Mouse (Mus musculus) stomach, postnatal 0 days (tissue): ENCODE measurements around the gene Ndufaf1. TPM values are rescaled to one million over a fixed set of nuclear protein-coding genes. Genes with fewer than 3 reads are reported as not detected.
"Not testable (repeated sequence)": the region's sequence is repeated elsewhere in the genome, so short reads cannot be mapped to it uniquely, and the experiment has no call there.

Experiments
- ATAC-seq: fragments of 200-750 bp; cut with Nextera tagmentation; 2 replicates; pipeline ENCODE4 v1.8.0; 2017; ENCODE audit not compliant: low FRiP score, low TSS enrichment
- DNase-seq: peaks from one replicate; pipeline ENCODE4 v3.0.0-alpha.2; 2016; ENCODE audit warnings: low spot score
- H3K27ac ChIP-seq: fragments of 300-500 bp; sonication (generic); replicated peaks from 2 replicates; pipeline ENCODE4 v1.5.1; 2014; ENCODE audit warnings: mild to moderate bottlenecking, control low read depth
- H3K27me3 ChIP-seq: fragments of 300-500 bp; sonication (generic); 2 replicates; pipeline ENCODE4 v1.6.1; 2014; ENCODE audit warnings: low read length; ENCODE audit not compliant: control insufficient read depth, insufficient read depth
- H3K36me3 ChIP-seq: fragments of 300-500 bp; sonication (generic); 2 replicates; pipeline ENCODE4 v1.6.1; 2014; ENCODE audit warnings: low read length, mixed read lengths; ENCODE audit not compliant: control insufficient read depth, insufficient read depth
- H3K4me1 ChIP-seq: fragments of 300-500 bp; sonication (generic); replicated peaks from 2 replicates; pipeline ENCODE4 v1.6.1; 2014; ENCODE audit warnings: antibody characterized with exemption; ENCODE audit not compliant: control insufficient read depth, insufficient read depth
- H3K4me2 ChIP-seq: fragments of 300-500 bp; sonication (generic); replicated peaks from 2 replicates; pipeline ENCODE4 v1.6.1; 2014; ENCODE audit warnings: low read depth, mild to moderate bottlenecking, control low read depth, moderate library complexity
- H3K4me3 ChIP-seq: fragments of 300-500 bp; sonication (generic); 2 replicates; pipeline ENCODE4 v1.5.1; 2014; ENCODE audit warnings: low read depth, low read length, control low read depth
- H3K9ac ChIP-seq: fragments of 300-500 bp; sonication (generic); 2 replicates; pipeline ENCODE4 v1.6.1; 2014; ENCODE audit warnings: mild to moderate bottlenecking, low read length, control low read depth, mixed read lengths
- H3K9me3 ChIP-seq: fragments of 300-500 bp; sonication (generic); 2 replicates; pipeline ENCODE4 v1.6.1; 2016; ENCODE audit warnings: low read length; ENCODE audit not compliant: control insufficient read depth
- CTCF ChIP-seq: IDR thresholded peaks from 2 replicates; pipeline ENCODE4 v1.5.1; 2016; ENCODE audit warnings: antibody characterized with exemption, low read depth, mild to moderate bottlenecking, moderate library complexity
- EP300 ChIP-seq: optimal IDR thresholded peaks from 2 replicates; pipeline ENCODE3; 2016; ENCODE audit warnings: antibody characterized with exemption
- WGBS: fragments of 180-500 bp; shearing (Covaris S2); extraction: QIAGEN DNeasy Blood & Tissue Kit; methylation state at CpG from one replicate; pipeline ENCODE4 v1.1.7; 2014; 5-methylcytosine and 5-hydroxymethylcytosine counted together
- polyA plus RNA-seq: library from polyadenylated mRNA; unstranded; fragments of >200 nt; fragmentation: Nextera tagmentation; extraction: Ambion mirVana; gene quantifications from 2 replicates; pipeline ENCODE4 v1.2.1, GENCODE M21; 2015

Gene Ndufaf1
- polyA plus RNA-seq, 1 experiment from 2014 or later = 28.0 TPM

- Histone ChIP-seq H3K4me3 (no peak overlapping the region), H3K27ac (no peak overlapping the region), H3K4me2 (no peak overlapping the region; the same call in 1 of the 2 replicates), H3K27me3 (no peaks in the 10 kb centered on the region), H3K4me1 (peaks cover 5% of the 10 kb centered on the region; the same call in 1 of the 2 replicates), H3K9me3 (no peaks in the 10 kb centered on the region), H3K9ac (0 out of 2 replicates have a peak overlapping the region, but pooled peaks have one; percentile 13), H3K36me3 (no peaks in the 10 kb centered on the region)
- TF ChIP-seq EP300 (no peak), CTCF (no peak)
- DNase-seq (no peak), ATAC-seq (no peak)
- 84% methylated on average over 2 of the region's 2 CpGs for WGBS
These were observed 41.3 kb downstream of the Ndufaf1 start for GRCm38 (mm10) chr2:119621302-119621701.

GRCm38 (mm10) chr2:119619002-119619401 lies 43.6 kb downstream of the Ndufaf1 start:
- H3K4me3 ChIP-seq = peak overlapping the region; percentile 75
- peak overlapping the region; percentile 76 for H3K4me2 ChIP-seq
- ATAC-seq, H3K4me1 ChIP-seq, H3K36me3 ChIP-seq, H3K27me3 ChIP-seq, H3K27ac ChIP-seq, H3K9me3 ChIP-seq, DNase-seq: not testable (repeated sequence)
- H3K9ac ChIP-seq = peak overlapping the region; percentile 50
- 5% methylated on average over 6 of the region's 6 CpGs for WGBS

GRCm38 (mm10) chr2:119618199-119618982 lies 44.2 kb downstream of the Ndufaf1 start, which contains the start of the genes Nusap1 and Oip5:
TSS of gene Nusap1 (plus strand) at chr2:119618298.
TSS of gene Oip5 (minus strand) at chr2:119618469.
- Histone ChIP-seq H3K36me3 (no peaks in the 10 kb centered on the region), H3K4me2 (peak within 1 kb of the TSS; percentile 88), H3K9ac (peak within 1 kb of the TSS; percentile 66), H3K27ac (peak within 1 kb of the TSS; percentile 74), H3K4me3 (peak within 1 kb of the TSS; percentile 75), H3K9me3 (no peaks in the 10 kb centered on the region), H3K4me1 (peaks cover 5% of the 10 kb centered on the region; the same call in 1 of the 2 replicates), H3K27me3 (no peaks in the 10 kb centered on the region)
- no peak for TF ChIP-seq CTCF
- no peak for TF ChIP-seq EP300
- under 1% methylated on average over 55 of the region's 55 CpGs for WGBS
- ATAC-seq (peak; percentile 100), DNase-seq (peak; percentile 95)

- no peak for DNase-seq
- H3K4me2 ChIP-seq = peak overlapping the region; percentile 88
- H3K36me3 ChIP-seq = no peaks in the 10 kb centered on the region
- WGBS = under 1% methylated on average over 13 of the region's 13 CpGs
- peak overlapping the region; percentile 66 for H3K9ac ChIP-seq
- no peaks in the 10 kb centered on the region for H3K27me3 ChIP-seq
- peak overlapping the region; percentile 75 for H3K4me3 ChIP-seq
- H3K4me1 ChIP-seq = peaks cover 5% of the 10 kb centered on the region; the same call in 1 of the 2 replicates
- TF ChIP-seq CTCF = no peak
- TF ChIP-seq EP300 = no peak
- H3K27ac ChIP-seq = peak overlapping the region; percentile 74
- no peak for ATAC-seq
- H3K9me3 ChIP-seq = no peaks in the 10 kb centered on the region
These were observed 44.8 kb downstream of the Ndufaf1 start for GRCm38 (mm10) chr2:119617841-119618198.

DNA sequence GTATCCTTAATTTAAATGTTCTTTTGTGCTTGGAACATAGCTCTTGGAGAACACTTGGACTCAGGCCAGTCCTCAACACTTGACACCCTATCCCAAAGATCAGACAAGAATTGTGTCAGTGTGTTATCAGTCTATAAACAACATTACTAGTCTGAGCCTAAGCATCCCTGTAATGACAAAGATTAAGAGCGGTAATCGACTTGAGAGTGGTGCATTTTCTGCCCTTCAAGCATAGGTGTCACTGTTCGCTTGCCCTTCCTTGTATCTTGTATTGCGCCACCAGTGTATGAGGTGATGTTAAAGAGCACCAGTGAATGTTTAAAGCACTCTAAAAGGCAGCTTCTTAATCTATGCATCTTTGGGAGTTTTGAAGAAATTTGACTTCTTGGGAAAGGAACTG lies 55.6 kb downstream of the Ndufaf1 start:
- WGBS = 85% methylated on average over 4 of the region's 4 CpGs
- Histone ChIP-seq H3K27ac (no peak overlapping the region), H3K27me3 (no peaks in the 10 kb centered on the region), H3K4me3 (no peak overlapping the region), H3K36me3 (peaks cover 3% of the 10 kb centered on the region; the same call in 1 of the 2 replicates), H3K9ac (no peak overlapping the region), H3K4me2 (no peak overlapping the region), H3K9me3 (no peaks in the 10 kb centered on the region), H3K4me1 (no peaks in the 10 kb centered on the region)
- no peak for TF ChIP-seq EP300
- peak; percentile 51 for TF ChIP-seq CTCF
- DNase-seq = no peak
- ATAC-seq = no peak

Other genes with a start within 250 kb of the Ndufaf1 start
- 1.9 and 2.0 TPM in 2 replicates for gene Ino80, start 185.1 kb downstream of the Ndufaf1 start, polyA plus RNA-seq
- gene Exd1, start 115.2 kb downstream of the Ndufaf1 start, polyA plus RNA-seq = 0.16 and 0.35 TPM in 2 replicates
- 127 and 134 TPM in 2 replicates for gene Chp1, start 115.1 kb downstream of the Ndufaf1 start, polyA plus RNA-seq
- gene Nusap1, start 44.5 kb downstream of the Ndufaf1 start, polyA plus RNA-seq = 17.6 and 23.7 TPM in 2 replicates
- 8.5 and 9.3 TPM in 2 replicates for gene Oip5, start 44.4 kb downstream of the Ndufaf1 start, polyA plus RNA-seq
- gene Rtf1, start 12.2 kb upstream of the Ndufaf1 start, polyA plus RNA-seq = 27.4 and 33.2 TPM in 2 replicates
- 9.8 and 12.1 TPM in 2 replicates for gene Itpka, start 79.5 kb upstream of the Ndufaf1 start, polyA plus RNA-seq
- gene Ltk, start 97.6 kb upstream of the Ndufaf1 start, polyA plus RNA-seq = 2.2 and 2.3 TPM in 2 replicates
- gene Rpap1, start 124.7 kb upstream of the Ndufaf1 start, polyA plus RNA-seq = 10.1 and 10.4 TPM in 2 replicates
- gene Tyro3, start 134.9 kb upstream of the Ndufaf1 start, polyA plus RNA-seq = 20.6 and 22.8 TPM in 2 replicates
- 9.4 TPM in 2 replicates for gene Mga, start 234.4 kb upstream of the Ndufaf1 start, polyA plus RNA-seq